Mouse (Mus musculus): ENCODE measurements at regions not wholly inside any gene's neighbourhood (a gene's known extent, or its start where the extent isn't known, plus 50 kb on each side); places are given as distances from the start of the nearest gene placed in this dataset.
"Not testable (repeated sequence)": the region's sequence is repeated elsewhere in the genome, so short reads cannot be mapped to it uniquely, and the experiment has no call there.

DNA sequence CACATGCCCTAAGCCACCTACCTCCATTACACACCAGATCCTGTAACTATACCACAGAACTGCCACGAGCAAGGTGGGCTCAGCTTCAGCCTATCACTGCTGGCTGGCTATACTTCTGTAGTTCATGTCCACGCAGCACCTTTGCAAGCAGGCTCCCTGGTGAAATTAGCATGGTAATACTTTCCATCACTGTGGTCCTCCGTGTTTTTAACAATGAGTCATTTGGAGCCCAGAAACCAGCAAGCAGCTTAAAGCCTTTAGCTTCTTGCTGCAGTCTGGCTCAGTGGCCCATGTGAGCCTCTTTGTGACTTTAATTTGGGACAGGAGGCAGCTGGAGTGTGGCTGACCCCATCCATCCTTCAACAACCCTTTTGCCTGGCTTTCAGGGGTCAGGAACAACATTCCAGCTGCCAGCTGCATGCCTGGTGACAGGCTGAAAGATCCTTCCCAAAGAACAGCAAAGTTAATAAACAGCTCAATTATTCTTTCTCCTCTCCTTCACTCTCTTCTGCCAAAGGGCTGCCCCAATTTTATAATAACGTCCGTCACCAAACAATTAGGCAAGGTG is 122.1 kb upstream of the Intu start:
- no peak for DNase-seq

DNA sequence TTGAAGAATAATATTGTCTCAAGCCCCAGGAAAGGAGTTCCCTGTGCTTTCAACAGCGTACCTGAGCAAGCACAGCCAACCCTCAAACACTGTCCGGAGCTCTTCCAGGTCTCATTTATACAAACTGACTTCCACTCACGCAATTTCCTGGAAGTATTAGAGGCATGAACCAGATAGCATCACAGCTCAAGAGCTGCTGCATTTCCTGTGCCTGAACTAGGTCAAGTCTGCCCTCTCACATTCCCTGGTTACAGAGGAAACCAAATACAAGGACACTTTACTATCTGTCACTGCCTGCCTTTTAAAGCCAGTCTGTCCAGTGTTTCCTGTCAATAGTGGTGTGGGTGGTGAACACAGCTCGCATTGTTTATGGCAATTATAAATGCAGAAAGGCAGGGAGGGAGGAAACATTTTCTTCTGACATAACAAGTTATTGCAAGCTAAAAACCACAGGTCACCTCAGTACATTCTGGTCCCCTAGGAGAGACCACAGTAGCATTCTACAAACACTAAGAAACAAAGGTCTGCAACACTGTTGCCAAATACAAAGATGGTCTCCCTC is 120.3 kb upstream of the Intu start:
- DNase-seq: no peak

DNA sequence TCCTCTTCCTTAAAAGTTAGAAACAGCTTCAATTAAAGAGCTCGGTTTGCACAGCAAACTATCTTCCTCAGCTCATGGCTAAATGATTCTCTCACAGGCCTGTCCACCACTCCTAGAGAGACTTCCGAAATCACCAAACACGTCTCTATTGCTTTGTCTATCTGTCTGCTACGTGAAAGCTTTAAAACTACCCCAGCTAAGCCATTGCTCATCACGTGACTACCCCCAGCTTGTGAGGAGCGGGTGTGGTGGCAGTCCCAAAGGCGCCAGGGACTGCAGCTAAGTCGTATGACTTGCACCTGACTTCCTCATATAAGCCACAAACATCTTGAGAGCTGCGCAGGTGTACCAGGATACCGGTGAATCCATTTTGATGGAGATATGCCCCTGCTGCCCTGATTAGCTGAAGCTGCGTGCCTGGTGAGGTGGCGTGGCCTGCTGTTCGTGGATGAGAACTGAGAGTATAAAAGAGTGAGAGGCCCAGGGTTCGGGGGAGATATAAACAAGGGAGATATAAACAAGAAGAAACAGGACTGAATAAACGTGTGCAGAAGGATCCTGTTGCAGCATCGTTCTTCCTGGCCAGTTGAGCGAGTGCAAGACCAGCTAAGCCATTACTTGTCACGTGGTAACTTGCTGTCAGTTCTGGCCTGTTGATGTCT is 105.8 kb upstream of the Intu start:
- not testable (repeated sequence) for DNase-seq

DNA sequence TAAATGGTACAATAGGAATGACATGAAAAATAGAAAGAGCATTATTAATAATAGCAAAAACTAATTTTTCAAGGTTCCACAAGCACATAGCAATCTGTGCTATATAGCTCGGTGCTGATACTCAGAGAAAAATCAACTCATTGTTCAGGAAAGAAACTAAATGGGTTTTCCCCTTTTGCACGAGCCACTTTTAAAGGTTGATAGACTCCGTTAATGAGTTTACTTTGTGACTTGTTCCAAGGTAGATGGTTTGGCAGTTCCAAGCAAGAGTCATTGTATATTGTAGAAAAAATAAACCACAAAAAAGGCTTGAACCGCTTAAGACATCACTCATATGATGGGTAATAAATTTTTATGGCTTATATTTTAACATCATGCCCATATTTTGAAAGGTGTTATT is 105.0 kb upstream of the Intu start:
- no peak for DNase-seq

DNA sequence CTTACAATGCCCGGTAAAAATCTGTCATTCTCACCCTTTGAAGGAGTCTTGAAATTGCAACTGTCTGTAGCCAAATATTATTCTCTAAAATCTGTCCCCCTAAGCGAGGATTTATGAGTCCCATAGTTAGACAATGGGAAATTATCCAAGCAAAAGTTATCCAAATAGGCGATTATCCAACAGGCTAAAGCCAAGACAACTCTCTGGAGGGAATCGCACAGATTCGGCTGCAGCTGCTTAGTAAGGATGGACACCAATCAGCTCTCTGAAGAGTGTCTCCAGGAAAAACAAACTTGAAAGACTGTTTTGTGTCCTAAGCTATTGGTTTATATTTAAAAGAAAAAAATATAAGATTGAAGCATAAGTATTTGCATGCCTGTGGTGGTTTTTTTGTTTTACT is 103.1 kb upstream of the Intu start:
- no peak for DNase-seq

GRCm38 (mm10) chr3:40438251-40438650 is 92.8 kb upstream of the Intu start:
- no peak for DNase-seq

DNA sequence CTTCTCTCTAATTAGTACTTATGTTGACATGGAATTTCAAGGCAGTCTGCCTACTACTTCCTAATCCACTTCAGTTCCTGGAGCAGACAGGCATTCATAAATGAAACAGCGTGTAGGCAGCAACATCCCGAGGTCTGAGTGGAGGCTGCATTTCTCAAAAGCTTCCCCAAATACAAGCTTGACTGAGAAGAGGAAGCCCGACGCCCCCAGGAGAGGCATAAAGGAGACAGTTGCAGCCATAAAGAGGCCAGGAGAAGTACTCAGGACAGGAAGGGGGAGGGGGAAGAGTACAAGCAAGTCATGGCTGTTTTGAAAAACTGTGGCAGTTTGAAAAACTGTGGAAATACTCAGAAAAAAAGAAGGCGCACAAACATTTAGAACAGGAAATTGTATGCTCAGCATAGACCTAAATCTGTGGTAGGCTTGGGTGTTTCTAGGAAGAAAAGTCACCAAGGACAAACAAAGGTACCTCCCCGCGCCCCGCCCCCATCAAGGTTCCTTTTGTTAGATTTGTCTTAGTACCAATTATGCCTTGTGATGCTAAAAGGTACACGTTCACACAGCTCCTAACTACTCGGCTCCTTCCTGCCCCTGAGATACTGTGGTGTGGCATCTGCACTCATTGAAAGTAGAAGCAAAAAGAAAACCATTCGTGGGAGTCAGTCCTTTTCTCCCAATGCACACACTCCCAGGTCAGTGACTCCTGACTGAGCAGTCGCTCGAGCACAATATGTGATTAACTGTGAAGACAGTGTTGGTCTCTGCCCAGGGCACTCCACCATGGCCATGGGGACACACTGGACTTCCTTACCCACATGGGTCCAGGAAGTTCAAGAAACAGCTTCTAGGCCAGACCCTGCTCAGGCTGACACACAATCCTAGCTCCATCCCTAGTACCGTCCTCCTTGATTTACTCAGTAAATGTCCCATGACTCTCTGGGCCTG is 89.7 kb upstream of the Intu start:
- DNase-seq: no peak

DNA sequence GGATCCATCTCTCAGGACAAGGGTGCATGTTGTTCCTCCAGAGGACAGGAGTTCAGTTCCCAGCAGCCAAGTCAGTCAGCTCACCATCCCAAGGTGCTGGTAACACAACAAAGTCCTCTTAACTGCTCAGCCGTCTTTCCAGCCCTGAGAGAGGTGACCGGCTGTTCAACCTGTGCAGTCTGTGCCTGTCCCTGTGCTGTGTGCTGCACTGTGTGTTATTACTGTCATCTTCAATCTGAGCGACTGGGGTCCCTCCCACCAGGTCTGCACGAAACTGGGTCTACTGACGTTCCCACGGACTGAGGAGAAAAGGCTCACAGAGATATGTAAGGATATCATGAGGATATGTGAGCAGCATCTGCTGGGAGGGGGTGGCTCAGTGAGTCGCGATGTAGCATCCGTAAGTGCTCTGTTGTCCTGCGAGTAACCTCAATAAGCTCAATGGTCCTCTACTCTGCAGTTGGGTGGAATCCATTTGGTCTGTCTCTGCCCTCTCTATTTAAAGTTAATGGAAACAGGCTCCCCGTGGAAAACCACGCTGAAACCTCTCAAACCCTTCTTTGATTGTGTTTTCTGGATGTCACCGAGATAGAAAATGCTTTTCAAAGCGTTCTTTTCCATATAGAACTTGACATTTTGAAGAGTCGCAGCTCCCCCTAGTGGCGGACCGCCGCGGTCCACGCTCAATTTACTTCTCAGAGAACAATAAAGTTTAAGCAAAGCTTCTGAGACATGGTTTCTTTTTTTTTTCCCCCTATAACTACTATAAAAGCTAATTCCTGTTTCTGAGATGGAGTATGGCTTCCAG is 87.1 kb upstream of the Intu start:
- DNase-seq: peak; percentile 37

DNA sequence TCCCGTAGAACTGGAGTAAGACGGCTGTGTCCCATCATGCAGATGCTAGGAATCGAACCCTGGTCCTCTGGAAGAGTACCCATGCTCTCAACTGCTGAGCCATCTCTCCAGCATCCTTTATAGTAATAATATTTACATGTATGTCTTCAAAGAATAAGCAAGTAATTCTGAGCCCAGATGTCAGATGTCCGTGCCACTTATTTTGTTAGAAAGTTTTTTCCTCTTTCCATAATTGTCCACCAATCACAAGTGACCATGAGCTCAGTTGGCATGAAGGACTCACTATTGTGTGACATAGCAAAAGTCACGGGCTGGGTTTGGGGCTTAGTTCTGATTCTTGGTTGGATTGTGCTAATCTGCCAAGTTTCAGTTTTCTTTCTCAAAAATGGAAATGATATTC is 78.1 kb upstream of the Intu start:
- no peak for DNase-seq

- DNase-seq: no peak
Observed at GRCm38 (mm10) chr3:40453552-40453951, 77.5 kb upstream of the Intu start.

DNA sequence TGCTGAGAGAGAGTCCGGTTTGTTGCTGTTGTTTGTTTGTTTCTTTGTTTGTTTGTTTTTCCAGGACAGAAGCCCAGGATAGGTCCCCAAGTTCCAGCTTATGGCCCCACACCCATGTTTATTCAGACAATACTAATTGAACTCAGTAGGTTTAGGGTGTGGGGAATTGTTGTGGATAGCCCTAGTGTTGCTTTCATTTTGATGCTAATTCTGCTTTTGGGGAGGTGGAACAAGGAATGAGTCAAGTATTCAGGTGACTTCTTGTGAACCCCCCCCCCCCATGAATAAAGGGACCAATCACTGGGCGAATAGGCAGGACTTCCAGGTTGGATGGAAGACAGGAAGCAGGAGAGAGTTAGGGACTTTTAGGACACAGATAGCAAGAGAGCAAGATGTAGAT is 75.0 kb upstream of the Intu start:
- DNase-seq: no peak

DNA sequence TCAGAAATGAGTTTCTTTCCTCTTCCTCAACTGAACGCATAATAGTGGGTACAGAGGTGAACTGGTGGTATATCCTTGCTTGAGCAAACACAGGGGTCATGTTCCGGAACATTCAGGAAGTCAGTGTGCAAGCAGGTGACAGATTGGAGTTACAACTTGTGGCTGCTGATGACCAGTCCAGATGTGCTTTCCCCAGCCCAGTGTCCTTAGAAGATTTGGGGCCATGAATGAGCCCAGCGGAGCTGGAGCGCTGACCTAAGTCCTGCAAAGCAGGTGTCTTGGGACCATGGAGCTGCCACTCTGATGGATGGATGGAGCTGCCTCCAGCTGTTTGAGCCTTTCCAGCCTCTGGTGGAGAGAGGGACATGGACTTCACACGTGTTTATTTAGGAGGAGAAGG is 72.6 kb upstream of the Intu start:
- no peak for DNase-seq

GRCm38 (mm10) chr3:40463446-40463845 is 67.6 kb upstream of the Intu start:
- DNase-seq: no peak

DNA sequence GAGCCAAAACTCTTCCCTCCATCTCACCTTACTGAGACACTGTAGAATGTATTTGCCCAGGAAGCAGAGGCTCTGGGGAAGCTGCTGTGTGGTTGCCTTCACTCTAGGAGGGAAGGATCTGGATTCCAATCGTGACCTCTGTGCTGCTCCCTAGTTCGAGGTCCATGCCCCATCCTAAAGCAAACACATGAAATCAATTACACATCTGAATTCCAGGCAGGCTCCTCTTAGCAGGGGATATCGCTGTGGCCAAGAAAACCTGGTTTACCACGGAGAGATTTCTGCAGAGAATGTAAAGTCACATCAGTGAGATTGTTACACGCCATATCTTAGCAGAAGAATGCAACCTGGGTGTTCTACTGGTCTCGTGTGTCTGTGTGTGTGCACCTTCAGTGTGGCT is 61.0 kb upstream of the Intu start:
- DNase-seq: no peak

- DNase-seq: no peak
Observed at GRCm38 (mm10) chr3:40472766-40473165, 58.3 kb upstream of the Intu start.

- DNase-seq: no peak
Observed at GRCm38 (mm10) chr3:40480258-40480951, 50.7 kb upstream of the Intu start.

Measured in thymus, postnatal 14 days (tissue).